Mouse (Mus musculus) lung, embryonic 16.5 days (tissue): Measurements from ENCODE around the gene Atp1b1. TPM values are rescaled to one million over a fixed set of nuclear protein-coding genes. Genes with fewer than 3 reads are reported as not detected.
A peak's percentile ranks its signal among the peaks of the same experiment; 100 is the strongest.

Experiments used
- ATAC-seq: fragments of 200-750 bp; cut with Nextera tagmentation; 2 replicates; pipeline ENCODE4 v1.8.0; 2017; ENCODE audit warnings: low read depth, mild to moderate bottlenecking, moderate library complexity
- H3K27ac ChIP-seq: fragments of 300-500 bp; sonication (generic); 2 replicates; pipeline ENCODE4 v1.5.1; 2014; ENCODE audit warnings: mild to moderate bottlenecking, control low read depth, low read length
- H3K27me3 ChIP-seq: fragments of 300-500 bp; sonication (generic); 2 replicates; pipeline ENCODE4 v1.6.1; 2014; ENCODE audit warnings: low read depth, low read length, mixed read lengths; ENCODE audit not compliant: control insufficient read depth, insufficient read depth
- H3K36me3 ChIP-seq: fragments of 300-500 bp; sonication (generic); 2 replicates; pipeline ENCODE4 v1.6.1; 2014; ENCODE audit warnings: low read length; ENCODE audit not compliant: control insufficient read depth, insufficient read depth
- H3K4me1 ChIP-seq: fragments of 300-500 bp; sonication (generic); replicated peaks from 2 replicates; pipeline ENCODE4 v1.6.1; 2014; ENCODE audit warnings: low read length, mixed read lengths; ENCODE audit not compliant: control insufficient read depth, insufficient read depth
- H3K4me2 ChIP-seq: fragments of 300-500 bp; sonication (generic); 2 replicates; pipeline ENCODE4 v1.6.1; 2014; ENCODE audit warnings: low read depth, low read length, control low read depth
- H3K4me3 ChIP-seq: fragments of 300-500 bp; sonication (generic); 2 replicates; pipeline ENCODE4 v1.5.1; 2014; ENCODE audit warnings: mild to moderate bottlenecking, low read length, control low read depth
- H3K9ac ChIP-seq: fragments of 300-500 bp; sonication (generic); 2 replicates; pipeline ENCODE4 v1.6.1; 2014; ENCODE audit warnings: low read length, control low read depth
- H3K9me3 ChIP-seq: fragments of 300-500 bp; sonication (generic); 2 replicates; pipeline ENCODE4 v1.6.1; 2016; ENCODE audit warnings: low read length; ENCODE audit not compliant: control insufficient read depth
- WGBS: fragments of 180-500 bp; shearing (Covaris S2); extraction: QIAGEN DNeasy Blood & Tissue Kit; methylation state at CpG from one replicate; pipeline ENCODE4 v1.1.7; 2014; 5-methylcytosine and 5-hydroxymethylcytosine counted together
- polyA plus RNA-seq: library from polyadenylated mRNA; unstranded; fragments of >200 nt; fragmentation: Nextera tagmentation; extraction: Ambion mirVana; gene quantifications from 2 replicates; pipeline ENCODE4 v1.2.1, GENCODE M21; 2015

Atp1b1 gene
- polyA plus RNA-seq, 1 experiment from 2014 or later = 135 TPM

GRCm38 (mm10) chr1:164416692-164417394, 41.3 kb downstream of the Atp1b1 start:
- H3K9me3 ChIP-seq = no peaks in the 10 kb centered on the region
- H3K4me2 ChIP-seq = no peak overlapping the region
- no peaks in the 10 kb centered on the region; the same call in 1 of the 2 replicates for H3K36me3 ChIP-seq
- WGBS = 64% methylated on average over 12 of the region's 12 CpGs
- no peak overlapping the region for H3K9ac ChIP-seq
- H3K4me3 ChIP-seq = no peak overlapping the region
- no peak overlapping the region for H3K27ac ChIP-seq
- H3K27me3 ChIP-seq = no peaks in the 10 kb centered on the region
- no peak for ATAC-seq
- H3K4me1 ChIP-seq = no peaks in the 10 kb centered on the region

DNA sequence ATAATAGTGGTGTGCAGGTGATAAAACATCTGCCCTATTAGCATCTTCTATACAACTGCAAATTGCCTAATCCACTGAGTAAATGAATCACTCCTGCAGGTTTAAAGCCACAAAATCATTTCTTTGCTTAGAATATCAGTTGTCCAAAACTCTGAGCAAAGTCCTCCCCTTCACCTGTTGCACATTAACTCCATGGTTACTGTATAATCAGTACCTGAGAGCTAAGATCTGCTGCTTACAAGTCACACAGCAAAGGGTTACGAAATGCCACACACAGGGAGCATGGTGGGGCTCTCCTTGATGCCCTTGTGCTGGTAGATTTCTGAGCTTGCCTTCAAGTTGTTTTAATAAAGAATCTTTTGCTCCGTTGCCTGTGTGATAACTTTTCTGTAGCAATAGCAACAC, 42.8 kb downstream of the Atp1b1 start:
- no peak overlapping the region for H3K4me2 ChIP-seq
- no peak overlapping the region for H3K27ac ChIP-seq
- no peak overlapping the region for H3K4me3 ChIP-seq
- no peaks in the 10 kb centered on the region for H3K4me1 ChIP-seq
- WGBS = 79% methylated on average over 2 of the region's 2 CpGs
- no peaks in the 10 kb centered on the region for H3K9me3 ChIP-seq
- ATAC-seq = no peak
- no peaks in the 10 kb centered on the region; the same call in 1 of the 2 replicates for H3K36me3 ChIP-seq
- H3K9ac ChIP-seq = no peak overlapping the region
- no peaks in the 10 kb centered on the region for H3K27me3 ChIP-seq

- 50% methylated on average over 11 of the region's 11 CpGs for WGBS
Observed at GRCm38 (mm10) chr1:164413608-164414007, 44.5 kb downstream of the Atp1b1 start.

GRCm38 (mm10) chr1:164412906-164413305, 45.2 kb downstream of the Atp1b1 start:
- H3K27ac ChIP-seq = no peak overlapping the region
- no peaks in the 10 kb centered on the region for H3K9me3 ChIP-seq
- ATAC-seq = no peak
- no peak overlapping the region for H3K4me3 ChIP-seq
- no peak overlapping the region for H3K9ac ChIP-seq
- H3K4me2 ChIP-seq = no peak overlapping the region
- H3K27me3 ChIP-seq = no peaks in the 10 kb centered on the region
- H3K4me1 ChIP-seq = no peaks in the 10 kb centered on the region
- 91% methylated on average over 9 of the region's 9 CpGs for WGBS
- H3K36me3 ChIP-seq = no peaks in the 10 kb centered on the region; the same call in 1 of the 2 replicates

More at GRCm38 (mm10) chr1:164413608-164414007, 44.5 kb downstream of the Atp1b1 start:
- Histone ChIP-seq H3K27ac (no peak overlapping the region), H3K4me3 (no peak overlapping the region), H3K9me3 (no peaks in the 10 kb centered on the region), H3K4me1 (no peaks in the 10 kb centered on the region), H3K36me3 (no peaks in the 10 kb centered on the region; the same call in 1 of the 2 replicates), H3K27me3 (no peaks in the 10 kb centered on the region), H3K9ac (no peak overlapping the region), H3K4me2 (no peak overlapping the region)
- peak; percentile 95 for ATAC-seq

GRCm38 (mm10) chr1:164411306-164411705, 46.8 kb downstream of the Atp1b1 start:
- H3K9ac ChIP-seq = no peak overlapping the region
- H3K27ac ChIP-seq = no peak overlapping the region
- H3K4me3 ChIP-seq = no peak overlapping the region
- H3K27me3 ChIP-seq = no peaks in the 10 kb centered on the region
- H3K4me1 ChIP-seq = no peaks in the 10 kb centered on the region
- no peak overlapping the region for H3K4me2 ChIP-seq
- ATAC-seq = no peak
- 85% methylated on average over 7 of the region's 7 CpGs for WGBS
- H3K9me3 ChIP-seq = no peaks in the 10 kb centered on the region
- H3K36me3 ChIP-seq = no peaks in the 10 kb centered on the region; the same call in 1 of the 2 replicates

DNA sequence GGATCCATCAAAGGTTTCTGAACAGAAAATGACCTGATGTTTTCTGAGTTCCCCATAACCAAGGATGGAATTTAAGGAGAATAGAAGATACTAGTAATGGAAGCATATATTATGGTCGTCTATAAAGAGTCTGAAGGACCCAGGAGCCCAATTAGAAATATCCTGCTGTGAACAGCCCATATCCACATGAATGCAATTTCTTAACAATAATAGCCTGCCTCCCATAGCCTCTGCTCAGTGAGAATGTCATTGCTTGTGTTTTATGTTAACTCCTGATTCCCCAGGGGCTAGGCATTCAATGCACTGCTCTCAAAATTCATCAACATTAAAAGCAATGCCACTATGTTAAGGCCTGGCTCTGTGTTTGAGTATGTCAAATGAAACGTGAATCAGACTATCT, 49.5 kb downstream of the Atp1b1 start:
- no peak overlapping the region for H3K4me2 ChIP-seq
- H3K27me3 ChIP-seq = no peaks in the 10 kb centered on the region
- no peak for ATAC-seq
- WGBS = 76% methylated on average over 2 of the region's 2 CpGs
- H3K4me1 ChIP-seq = no peaks in the 10 kb centered on the region
- peaks cover 2% of the 10 kb centered on the region; the same call in 1 of the 2 replicates for H3K36me3 ChIP-seq
- no peaks in the 10 kb centered on the region for H3K9me3 ChIP-seq
- no peak overlapping the region for H3K27ac ChIP-seq
- H3K4me3 ChIP-seq = no peak overlapping the region
- no peak overlapping the region for H3K9ac ChIP-seq

- no peak overlapping the region for H3K9ac ChIP-seq
- H3K9me3 ChIP-seq = peaks cover 3% of the 10 kb centered on the region; the same call in 1 of the 2 replicates
- H3K4me3 ChIP-seq = no peak overlapping the region
- H3K27ac ChIP-seq = no peak overlapping the region
- H3K27me3 ChIP-seq = no peaks in the 10 kb centered on the region
- no peak for ATAC-seq
- H3K4me2 ChIP-seq = no peak overlapping the region
- WGBS = 79% methylated on average over 5 of the region's 5 CpGs
- no peaks in the 10 kb centered on the region for H3K4me1 ChIP-seq
- H3K36me3 ChIP-seq = peaks cover 8% of the 10 kb centered on the region; the same call in 1 of the 2 replicates
Observed at GRCm38 (mm10) chr1:164406506-164406905, 51.6 kb downstream of the Atp1b1 start.

- peaks cover 3% of the 10 kb centered on the region; the same call in 1 of the 2 replicates for H3K9me3 ChIP-seq
- H3K36me3 ChIP-seq = peaks cover 8% of the 10 kb centered on the region; the same call in 1 of the 2 replicates
- no peak overlapping the region for H3K9ac ChIP-seq
- peak; percentile 64 for ATAC-seq
- no peaks in the 10 kb centered on the region for H3K4me1 ChIP-seq
- no peaks in the 10 kb centered on the region for H3K27me3 ChIP-seq
- WGBS = 24% methylated on average over 5 of the region's 5 CpGs
- no peak overlapping the region for H3K27ac ChIP-seq
- no peak overlapping the region for H3K4me2 ChIP-seq
- H3K4me3 ChIP-seq = no peak overlapping the region
Observed at GRCm38 (mm10) chr1:164405385-164405802, 52.8 kb downstream of the Atp1b1 start.

DNA sequence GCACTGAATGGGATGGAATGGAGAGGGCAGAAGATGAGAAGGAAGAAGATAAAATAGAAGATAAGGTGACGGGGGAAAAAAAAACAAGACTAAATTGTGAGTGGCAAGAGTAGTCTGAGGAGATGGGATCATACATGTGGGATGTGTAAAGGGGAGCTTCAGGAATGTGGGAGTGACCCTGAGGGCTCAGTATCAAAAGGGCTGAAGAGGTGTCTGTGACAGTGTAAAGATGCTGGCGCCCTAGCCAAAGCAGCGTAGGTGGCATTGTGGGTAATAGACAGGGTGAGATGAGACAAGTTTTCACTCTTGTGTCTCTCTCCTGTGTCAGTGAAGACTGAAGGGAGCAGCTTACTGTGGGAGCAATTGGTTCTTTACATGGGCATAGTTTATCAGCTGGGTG, 58.6 kb downstream of the Atp1b1 start:
- H3K36me3 ChIP-seq = peaks cover 8% of the 10 kb centered on the region; the same call in 1 of the 2 replicates
- H3K4me1 ChIP-seq = no peaks in the 10 kb centered on the region
- H3K27me3 ChIP-seq = no peaks in the 10 kb centered on the region
- peaks cover 3% of the 10 kb centered on the region; the same call in 1 of the 2 replicates for H3K9me3 ChIP-seq
- H3K4me3 ChIP-seq = no peak overlapping the region
- no peak for ATAC-seq
- H3K9ac ChIP-seq = no peak overlapping the region
- H3K4me2 ChIP-seq = no peak overlapping the region
- WGBS = 53% methylated on average over 3 of the region's 3 CpGs
- H3K27ac ChIP-seq = no peak overlapping the region
